Mouse (Mus musculus) kidney, adult 2 months (tissue): ENCODE results near the gene Slc9a2.

Experiments
- CTCF ChIP-seq: fragments of 200-500 bp; conservative IDR thresholded peaks from 2 replicates; pipeline ENCODE4 v1.5.1; 2011; ENCODE audit warnings: low read depth, mild to moderate bottlenecking, control low read depth, low read length, moderate library complexity, mixed read lengths; ENCODE audit not compliant: insufficient read depth, insufficient read length
- POLR2A ChIP-seq: fragments of 200-500 bp; IDR thresholded peaks from one replicate; pipeline ENCODE4 v1.6.1; 2011; ENCODE audit warnings: low read depth, low read length, control low read depth

DNA sequence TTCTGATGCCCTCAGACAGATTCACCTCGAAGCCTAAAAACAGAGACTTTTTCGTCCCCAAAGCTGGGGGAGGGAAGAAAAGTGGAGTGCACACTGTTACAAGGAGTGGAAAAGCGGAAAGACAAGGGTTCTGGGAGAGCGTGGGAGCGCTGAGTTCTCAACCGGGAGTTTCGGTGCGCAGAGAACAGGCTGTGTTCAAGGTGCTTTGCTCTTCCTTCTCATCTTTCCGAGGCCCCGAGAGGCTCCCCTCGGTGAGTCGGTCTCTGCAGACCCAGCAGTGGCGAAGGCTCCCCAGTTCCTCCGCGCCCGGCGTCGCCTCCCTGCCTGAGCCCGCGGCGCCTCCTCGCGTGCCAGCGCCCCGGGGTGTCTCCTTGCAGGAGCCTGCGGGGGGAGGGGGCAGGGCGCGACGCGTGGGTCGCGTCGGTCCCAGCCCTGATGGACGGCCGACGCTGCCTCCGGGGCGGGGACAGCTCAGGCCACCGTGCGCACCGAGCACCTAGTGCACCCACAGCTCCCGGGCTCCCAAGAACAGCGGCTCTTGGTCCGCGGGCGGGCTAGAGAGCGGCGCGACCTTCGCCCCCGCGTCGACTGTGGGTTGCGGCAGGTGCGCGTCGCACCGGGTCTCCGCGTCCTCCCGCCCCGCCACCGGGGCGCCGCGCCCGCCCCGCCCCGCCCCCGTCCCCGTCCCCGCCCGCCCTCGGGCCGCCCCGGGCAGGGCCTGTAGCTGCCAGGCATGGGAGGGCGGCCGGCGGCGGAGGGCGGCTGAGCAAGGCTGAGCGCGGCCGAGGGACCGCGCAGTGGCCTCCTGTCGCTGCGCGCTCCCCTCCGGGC is 709 bp downstream of the Slc9a2 start:
- no peak for TF ChIP-seq CTCF
- no peak for TF ChIP-seq POLR2A
